Mouse (Mus musculus) kidney, adult 9 months (tissue): ENCODE measurements at regions not wholly inside any gene's neighbourhood (a gene's known extent, or its start where the extent isn't known, plus 50 kb on each side); places are given as distances from the start of the nearest gene placed in this dataset.
A peak's percentile ranks its signal among the peaks of the same experiment; 100 is the strongest.

Source experiments
- DNase-seq: peaks from one replicate; pipeline ENCODE4 v3.0.0; 2022

DNA sequence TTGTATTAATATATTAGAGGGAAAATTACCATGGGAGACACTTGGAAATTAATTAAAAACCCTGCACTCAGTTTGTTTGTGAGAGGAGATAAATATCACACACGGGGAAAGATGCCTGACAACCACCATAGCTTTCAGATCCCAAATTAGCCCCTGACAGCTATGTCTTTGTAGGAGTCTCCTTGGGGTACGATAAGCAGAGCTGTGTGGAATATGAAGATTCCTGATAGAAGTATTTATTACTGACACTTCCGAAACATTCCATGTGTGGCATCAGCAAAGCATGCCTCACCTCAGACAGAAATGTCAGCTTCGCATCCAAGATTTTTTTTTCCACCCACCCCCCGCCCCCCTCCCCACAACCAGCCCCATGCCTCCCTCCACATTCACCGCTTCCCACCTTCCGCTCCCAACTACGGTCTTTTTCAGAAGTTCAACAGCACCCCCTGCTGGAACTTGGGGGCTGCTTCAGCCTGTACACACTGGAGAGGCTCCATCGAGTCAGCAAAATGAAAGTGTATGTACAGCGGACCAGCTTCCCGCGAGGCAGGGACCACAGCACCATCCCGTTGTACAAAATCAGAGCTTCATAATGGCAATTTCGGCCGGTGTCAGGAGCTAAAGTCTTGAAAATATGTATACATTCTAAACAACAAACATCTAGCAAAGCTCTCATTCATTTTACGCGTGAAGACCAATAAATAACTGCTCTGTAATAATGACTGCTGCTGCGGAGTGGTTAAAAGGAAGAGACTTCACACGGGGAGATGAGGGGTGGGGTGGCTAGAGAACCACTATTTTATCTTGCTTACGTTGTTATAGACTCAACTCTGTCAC lies 66.7 kb downstream of the Rwdd3 start:
- peak; percentile 70 for DNase-seq

DNA sequence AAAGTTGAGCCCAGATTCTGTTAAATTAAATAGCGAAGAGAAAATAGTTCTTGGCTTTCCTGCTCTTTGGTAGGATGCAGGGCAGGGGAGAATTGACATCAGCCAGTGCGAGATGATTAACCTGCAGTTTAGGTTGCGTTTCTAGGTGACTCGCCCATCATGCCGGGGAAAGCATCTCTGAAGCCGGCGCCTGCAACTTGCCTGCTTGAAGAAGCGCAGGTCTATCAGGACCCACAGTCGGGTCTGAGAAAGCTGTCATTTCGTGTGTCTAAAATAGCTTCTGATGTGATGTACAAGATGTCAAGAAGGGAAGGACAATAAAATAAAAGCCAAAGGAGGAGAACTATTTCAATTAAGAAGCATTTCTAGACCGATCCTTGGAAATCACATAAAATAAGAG lies 68.6 kb downstream of the Rwdd3 start:
- no peak for DNase-seq

DNA sequence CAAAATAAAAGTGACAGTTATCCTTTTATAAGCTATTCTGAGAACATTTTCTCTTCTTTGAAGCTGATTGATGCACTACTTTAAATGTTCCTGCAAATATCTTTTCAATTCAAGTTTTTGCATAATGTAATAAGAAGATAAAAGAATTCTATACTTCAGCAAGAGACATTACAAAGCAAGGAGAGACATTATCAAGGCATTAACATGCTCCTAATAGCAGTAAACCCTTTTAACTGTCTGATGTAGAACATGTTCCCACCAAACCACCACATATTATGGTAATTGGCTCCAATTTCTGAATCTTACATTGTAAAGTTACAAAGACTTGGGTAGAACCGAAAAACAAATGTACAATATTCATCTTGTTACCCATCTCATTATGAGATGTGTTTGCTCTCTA lies 69.4 kb downstream of the Rwdd3 start:
- no peak for DNase-seq

DNA sequence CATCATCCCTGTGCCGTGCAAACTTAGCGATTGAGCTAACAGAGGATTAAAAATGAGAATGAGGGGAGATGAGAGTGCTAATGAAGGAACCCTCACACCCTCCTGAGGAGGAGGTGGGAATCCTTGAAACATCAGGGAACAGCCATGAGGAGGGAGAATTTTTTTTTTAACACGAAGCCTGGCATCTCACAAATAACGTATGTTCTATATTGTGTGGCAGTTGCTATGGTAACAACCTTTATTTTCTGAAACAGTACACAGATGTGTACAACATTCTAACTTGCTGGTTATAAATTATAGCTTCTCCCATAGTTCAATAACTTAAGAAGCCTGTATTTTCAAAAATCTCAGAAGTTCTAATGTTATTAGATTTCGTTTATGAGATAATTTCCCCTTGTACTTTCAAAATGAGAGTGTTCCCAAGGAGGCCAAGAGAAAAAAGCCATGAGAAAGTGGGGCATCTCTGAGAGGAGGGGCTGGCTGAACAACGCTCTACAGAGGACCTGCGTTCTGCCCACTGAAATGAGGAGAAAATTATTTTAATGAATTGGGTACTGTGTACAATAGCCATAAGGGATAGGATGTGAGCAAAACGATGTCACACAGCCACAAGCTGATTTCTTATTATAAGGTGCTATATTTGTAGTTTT lies 71.2 kb downstream of the Rwdd3 start:
- no peak for DNase-seq

DNA sequence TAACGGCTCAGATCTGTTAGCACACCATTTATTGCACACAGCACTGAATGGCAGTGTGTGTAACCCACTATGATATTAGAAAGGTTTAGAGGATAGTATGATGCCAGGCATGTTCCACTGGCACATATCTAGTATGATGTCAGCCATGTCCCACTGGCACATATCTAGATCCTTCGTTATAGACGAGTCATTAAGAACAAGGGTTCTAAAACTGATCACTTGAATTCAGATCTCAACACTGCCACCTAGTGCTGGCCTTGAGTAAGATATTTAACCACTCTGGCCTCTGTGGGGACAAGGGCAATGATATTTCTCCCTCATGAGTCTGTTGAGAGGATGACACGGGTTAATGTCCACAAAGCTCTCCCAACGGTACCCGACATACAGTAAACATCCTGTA lies 78.0 kb downstream of the Rwdd3 start:
- peak; percentile 17 for DNase-seq

DNA sequence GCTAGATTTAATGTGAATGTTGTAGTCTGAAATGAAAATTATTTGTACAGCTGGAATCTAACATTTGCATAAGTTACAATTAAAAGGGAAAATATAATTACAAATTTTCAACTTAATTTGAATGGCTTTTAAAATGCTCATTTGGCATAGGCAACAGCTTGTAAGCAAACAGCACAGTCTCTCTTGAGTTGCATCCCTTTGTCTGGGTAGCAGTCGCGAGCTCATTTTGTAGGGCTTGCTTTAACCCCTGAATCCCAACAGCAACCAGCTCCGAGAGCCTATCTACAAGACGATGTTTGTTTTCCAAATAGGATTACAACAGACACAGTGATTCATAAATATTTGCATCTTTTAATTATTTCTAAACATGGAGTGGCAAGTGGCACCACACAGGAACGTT lies 82.8 kb downstream of the Rwdd3 start:
- no peak for DNase-seq

DNA sequence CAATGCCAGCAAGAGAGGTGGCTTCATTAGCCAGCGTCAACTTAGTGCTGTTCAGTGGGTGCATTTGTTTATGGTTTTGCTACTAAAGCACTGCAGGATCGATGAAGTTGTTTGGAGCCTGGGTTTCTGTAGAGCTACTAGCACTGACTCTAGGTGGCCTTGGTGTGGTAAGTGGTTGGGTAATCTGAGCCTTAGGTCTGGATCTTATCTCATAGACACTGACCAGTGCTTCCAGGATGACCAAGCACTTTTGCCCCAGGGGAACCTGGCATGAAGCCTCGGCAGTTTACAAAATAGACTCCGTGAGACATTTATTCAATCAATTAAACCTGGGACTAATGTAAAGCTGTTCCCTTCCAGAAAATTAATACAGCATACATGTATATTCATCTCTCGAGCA lies 102.8 kb downstream of the Rwdd3 start:
- DNase-seq, result no peak

DNA sequence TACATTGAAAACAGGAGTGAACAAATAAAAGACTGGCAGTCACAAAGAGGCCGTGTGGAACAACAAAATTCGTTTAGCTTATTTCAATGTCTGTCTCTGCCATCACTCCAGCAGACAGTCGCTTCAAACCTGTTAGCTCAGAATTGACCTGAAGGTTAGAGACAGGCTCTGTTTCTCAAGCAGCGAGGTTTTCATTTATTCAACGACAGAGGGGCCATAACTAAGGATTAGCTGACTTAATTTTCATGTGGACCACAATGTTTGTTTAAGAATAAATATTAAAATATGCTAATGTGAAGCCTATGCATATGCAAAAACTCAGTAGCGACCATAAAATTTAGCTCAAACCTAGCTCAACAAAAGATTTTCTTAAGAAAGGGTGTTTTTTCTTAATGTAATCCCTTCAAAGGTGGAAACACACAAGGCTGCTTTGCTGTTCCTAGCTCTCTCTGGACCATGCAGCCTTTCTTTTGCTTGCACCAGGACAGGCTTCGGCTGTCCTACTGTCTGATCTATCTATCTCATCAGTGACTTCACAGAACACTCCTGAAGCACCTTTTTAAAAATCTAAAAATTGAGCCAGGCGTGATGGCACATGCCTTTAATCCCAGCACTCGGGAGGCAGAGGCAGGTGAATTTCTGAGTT lies 135.5 kb downstream of the Rwdd3 start:
- no peak for DNase-seq

DNA sequence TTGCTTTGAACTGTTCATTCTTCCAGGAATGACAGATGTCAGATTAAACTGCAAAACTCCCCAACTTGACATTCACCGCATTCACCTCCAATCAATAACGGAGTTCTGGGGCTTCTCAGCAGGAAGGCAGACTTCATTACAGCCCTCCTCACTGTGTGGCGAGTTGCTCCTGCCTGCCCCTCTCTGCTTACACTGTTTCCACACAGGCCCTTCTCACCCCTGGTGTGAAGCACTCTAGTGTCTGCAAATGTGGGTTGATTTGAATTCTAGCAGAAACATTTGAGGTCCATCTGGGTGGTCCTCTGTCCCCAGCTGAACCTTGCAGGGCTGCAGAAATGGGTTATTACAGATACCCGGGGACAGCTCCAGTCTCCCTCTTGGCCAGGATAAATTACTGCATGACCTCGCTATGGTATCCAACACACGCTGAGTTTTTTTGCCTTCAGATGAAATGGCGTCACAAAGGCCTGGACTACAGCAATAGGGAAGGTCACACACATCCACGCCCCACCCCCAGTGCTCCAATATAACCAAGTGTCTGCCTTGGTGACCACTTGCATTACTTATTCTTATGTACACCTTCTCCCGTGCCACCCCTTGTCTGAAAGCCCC lies 145.8 kb downstream of the Rwdd3 start:
- DNase-seq, result no peak

DNA sequence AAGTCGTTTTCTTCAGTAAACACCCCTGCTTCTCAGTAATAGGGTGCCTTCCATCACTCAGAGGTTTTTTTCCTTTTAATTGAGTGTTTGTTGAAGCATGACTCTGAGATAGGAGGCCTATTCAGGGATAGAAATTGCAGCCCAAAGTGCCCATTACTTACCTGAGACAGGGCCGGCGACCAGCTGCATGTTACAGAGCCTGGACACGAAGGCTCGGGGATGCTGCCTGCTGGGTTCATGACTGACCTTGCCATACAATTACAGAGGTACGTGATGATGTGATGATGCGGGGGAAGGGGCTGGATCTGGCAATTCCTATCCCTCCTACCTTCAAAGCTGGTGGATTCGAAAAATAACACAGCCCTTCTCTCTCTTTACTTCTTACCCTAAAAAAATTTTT lies 146.7 kb downstream of the Rwdd3 start:
- DNase-seq, result no peak

DNA sequence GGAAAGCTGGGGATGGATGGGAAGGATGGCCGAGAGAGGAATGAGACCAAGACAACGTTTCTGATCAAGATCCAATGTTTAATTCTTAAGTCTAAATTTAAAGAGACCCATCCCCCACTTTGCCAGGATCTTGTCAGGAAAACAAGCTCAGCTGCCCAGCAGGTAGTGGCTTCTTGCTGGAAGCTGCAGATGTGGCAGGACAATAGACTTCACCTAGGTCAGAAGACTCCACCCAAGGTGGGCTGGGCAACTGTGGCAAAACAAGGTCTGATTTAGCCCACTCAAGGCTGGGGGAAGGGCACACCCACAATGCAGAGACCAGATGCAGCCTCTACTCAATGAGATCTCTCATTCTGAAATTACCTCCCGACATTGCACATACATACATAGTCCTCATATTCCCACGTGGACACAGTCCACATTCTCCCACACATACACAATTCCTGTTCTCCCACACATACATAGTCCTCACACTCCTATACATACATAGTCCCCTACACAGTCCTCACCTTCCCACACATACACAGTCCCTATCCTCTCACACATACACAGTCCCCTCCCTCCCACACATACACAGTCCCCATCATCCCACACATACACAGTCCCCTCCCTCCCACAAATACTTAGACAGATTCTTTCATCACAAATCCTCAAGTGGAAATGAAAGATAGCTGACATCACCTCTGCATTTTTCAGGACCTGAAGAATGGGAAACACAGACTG lies 150.2 kb downstream of the Rwdd3 start:
- no peak for DNase-seq

DNA sequence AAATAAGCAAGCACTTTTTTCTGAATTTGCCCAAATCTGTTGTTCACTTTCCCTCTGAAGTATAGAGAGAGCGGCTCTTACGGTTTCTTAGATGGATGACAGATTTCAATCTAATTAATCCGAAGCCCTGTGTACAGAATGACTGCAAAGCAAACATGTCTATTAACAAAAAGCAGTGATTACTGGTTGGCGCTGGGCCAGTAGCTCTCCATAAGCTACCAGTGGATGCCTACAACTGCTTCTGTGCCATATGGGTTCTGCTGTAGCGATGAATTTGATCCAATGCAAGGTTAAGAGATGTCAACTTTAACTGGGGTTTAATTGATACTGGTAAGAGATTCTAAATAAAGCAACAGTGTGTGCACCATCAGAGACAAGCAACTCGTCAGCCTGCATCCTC lies 162.3 kb downstream of the Rwdd3 start:
- DNase-seq, result no peak

DNA sequence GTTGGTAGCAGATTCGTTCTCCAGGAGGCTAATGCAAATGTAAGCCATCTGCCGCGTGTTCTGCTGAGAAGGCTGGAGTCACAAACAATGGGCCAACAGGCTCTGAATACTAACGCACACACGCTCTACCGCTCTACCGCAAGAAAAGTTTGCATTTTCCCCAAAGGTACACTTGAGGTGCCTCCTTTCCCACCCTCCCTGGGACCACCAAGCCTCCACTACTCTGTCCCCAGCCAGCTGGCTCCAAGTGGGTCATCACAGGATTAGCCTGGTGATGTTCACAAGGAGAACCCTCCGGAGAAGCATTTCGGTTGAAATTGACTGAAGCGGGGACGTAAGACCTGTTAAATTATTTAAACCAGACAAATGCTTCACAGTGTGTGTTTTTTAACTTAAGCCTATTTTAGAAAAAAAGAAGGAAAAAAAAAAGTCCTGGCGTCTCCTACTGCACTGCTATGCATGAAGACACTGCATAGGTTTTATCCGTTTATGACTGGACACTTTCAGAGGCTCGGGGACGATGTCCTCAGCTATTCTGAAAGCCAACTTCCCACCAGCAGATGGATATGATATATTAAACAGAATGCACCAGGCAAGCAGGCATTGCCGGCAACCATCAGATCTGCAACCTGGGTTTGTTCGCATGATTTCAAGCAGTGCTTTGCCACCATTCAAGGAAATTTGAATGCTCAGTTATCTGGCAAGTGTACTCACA lies 187.8 kb downstream of the Rwdd3 start:
- DNase-seq, result no peak

DNA sequence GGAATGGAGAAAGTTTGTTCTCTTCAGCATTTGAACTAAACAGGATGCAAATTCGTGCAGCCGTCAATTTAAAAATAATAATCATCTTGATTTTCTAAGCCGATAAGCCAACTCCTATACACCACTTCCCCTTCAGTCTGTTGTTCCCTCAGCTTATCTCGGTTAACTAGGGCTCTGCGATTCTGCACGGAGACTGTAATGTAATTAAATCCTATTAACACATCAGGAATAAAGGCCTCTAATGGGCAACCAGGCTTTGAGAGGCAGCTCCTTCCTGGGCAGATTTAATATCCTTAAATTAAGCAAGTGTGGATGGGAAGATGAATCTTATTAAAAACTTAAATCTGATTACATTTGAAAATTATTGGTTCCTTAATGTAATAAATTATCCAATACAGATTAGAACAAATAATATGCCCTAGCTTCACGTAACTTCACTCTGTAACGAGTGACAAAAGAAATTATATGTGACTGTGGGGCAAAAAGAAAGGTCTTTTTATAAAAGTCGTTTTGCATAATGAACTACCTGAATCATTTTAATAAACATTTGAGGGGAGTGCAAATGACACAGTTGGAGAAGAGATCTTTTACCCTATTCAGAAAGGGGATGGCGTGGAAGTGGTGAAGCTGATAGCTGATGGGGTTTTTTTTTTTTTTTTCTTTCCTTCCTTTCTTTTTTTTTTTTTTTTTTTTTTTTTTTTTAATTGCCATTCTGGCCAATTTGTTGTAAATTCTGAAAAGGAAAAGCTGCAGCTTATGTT lies 188.5 kb downstream of the Rwdd3 start:
- DNase-seq, result no peak

DNA sequence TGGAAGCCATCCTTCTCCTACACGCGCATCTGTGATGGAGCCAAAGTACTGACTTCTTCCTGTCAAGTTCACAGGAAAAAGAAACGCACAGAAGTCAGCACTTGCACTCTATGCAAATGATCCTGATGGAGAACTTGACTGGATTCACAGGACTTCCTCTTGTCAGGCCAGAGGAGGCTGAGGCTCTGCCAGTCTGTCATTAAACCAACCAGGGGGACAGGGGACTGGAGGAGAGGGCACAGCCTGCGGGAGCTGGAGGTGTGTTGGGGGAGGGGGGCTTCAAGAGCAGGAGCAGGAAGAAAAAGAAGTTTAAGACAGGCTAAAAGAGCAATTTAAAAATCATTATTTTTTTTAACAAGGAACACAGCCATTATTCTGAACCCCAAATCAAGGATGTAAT lies 189.3 kb downstream of the Rwdd3 start:
- no peak for DNase-seq

DNA sequence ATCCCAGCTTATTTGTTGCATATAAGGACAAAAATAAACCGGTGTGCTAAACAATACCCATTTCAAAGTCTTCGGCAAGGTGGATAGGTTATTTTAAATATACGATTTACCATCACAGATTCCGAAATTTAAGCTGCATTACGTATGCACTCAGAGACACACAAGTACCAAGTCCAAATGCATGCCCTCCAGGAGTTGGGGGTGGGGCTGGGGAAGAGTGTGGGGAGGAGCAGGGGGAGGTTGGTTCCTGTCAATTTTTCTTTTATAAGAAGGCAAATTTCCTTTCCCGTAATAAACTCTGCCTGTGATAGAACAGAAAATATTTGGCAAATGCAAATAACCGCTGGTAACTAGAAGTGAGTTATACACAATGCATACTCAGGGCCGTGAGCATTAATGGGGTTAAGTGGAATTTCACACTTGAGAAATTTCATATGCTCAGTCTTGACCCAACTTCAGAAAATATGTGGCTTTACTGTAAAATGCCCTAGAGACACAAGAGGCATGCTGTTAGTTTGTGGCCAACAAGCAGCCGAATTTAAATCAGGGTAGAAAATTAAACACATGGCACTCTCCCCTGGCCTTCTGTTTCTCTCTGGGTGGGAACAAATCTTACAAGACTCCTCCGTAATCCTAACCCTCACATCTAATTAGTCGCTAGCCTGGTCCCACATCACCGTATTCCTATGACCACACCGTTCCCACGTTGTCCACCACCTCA lies 200.6 kb downstream of the Rwdd3 start:
- no peak for DNase-seq

DNA sequence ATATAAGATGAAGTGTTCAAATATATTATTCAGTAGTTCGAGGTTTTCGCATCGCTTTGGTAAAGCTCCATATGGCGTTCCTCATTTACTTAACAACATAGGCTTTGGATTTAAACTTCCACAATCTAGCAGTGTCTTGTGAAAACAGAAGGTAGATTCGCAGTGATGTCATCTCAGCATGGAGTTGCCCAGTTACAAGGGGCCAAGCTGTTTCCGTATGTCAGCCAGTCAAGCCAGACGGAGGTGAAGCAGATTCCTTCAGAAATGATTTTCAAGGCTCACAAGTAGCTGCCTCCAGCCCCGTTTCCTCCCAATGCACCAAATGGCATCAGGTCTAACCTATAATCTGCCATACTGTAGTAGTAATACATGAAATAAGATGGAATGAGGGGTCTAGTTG lies 224.6 kb downstream of the Rwdd3 start:
- no peak for DNase-seq

DNA sequence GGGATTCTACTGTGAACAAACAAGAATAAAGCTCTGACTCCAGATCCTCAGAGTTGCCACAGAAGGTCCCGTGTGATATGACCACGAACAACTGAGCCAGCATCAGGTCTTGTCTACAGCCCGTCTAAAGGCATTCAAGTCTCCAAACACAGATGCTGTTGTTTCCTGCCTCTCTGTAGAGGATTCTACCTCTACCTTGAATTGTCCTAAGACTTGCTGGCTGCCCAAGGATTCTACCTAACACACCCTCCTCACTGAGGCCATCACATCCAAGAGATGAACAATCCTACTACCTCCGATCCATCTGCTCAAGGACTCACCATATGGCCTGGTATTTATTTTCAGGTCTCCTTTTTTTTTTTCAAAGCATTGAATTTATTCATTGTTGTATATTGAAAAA lies 237.1 kb downstream of the Rwdd3 start:
- no peak for DNase-seq

DNA sequence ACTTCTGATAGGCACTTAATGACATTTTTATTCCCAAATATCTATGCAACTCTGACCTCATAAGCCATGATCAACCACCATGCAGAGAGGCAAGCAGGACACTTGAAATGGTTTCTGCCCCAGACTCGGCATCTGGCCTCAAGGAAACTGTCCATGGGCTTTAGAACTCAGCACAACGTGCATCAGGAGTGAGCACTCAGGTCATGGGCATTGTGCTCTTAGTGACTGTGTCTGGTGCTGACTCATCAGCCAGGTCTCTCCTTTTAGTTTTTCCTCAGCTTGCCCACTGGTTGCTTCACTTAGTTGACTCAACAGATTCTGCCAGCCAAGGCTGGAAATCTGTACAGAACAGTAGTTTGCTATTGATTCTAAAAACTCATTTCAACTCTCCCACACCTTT lies 251.1 kb downstream of the Rwdd3 start:
- DNase-seq, result no peak

DNA sequence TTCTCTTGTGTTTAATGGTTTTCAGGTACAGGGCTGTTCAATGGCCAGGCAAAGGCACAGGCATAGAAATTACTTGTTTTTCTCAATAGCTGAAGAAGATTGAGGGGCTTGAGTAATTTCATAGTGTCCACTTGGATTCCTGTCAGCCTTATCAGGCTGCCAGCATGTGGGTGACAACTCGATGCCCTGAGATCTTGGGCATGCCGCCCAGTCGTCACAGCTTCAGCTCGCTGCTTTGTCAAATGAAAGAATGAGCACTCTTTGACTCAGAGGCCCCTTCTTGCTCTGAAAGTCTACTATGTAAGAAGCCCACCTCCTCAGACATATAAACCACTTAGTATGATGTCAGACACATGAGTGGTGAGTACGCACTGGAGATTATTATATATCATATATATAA lies 272.6 kb downstream of the Rwdd3 start:
- DNase-seq, result no peak

DNA sequence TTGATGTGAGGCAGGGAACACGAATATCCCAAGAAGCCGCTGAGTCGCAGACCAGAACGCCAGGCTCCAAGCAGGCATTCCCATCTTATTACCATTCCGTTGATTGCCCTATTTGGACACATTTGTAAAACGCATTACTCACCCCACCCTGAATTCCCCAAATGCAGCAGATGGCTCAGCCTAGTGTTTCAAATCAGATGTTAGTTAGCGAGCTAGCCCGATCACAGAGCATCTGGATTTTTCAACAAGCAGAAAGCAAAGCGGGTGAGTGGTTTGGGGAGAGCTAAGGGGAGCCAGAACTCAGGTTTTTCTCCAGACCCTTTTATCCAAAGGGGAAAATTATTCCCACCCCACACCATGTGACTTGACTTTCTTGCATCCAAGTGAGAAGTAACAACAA lies 273.2 kb downstream of the Rwdd3 start:
- DNase-seq, result no peak
